ENCODE assay signal across 18 mouse cellular contexts in the genomic region with DNA sequence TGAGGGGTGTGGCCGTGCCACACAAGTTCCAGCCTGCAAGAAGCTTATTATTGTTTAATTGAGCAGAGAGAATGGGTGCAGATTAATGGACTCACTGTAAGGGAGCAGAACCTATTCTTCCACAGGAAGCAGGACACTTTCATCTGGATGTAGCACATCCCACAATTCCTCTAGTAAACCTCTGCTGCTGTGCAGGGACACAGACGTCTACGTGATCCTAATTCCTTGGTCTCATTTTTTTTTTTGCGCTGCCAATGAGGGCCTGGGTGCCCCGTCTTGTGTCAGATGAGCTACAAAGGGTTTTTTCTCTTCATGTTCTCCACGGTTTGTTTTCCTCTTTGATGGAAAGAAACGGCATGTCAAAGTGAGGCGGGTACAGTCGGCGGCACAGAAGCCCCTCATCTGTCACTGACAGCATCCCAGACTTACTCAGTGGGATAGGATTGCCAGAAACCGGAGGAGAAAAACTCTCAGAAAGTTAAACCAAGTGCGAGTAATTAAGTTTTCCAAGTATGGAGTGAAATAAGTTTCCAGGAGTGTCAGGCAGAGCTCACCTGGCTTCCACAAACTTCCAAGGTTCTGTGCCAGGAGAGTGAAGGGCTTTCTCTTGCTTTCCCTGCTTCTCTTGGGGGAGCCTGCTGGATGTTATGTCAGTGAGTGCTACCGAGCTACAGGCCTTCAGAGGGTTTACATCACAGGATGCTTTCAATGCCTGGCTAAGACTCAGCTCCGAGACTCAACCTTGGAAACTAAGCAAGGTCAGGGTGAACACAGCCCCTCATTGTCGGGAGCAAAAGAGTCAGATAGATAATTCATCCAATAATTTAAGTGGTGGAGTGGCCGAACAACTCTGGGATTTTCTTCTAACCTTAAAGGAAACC.
DNase-seq lines count a peak whose midpoint lies in the region; ATAC-seq and TF ChIP-seq lines count a peak whose summit lies in the region.
"Had no signal": no experiment of that assay in that cellular context is flagged by ENCODE, and none has a peak within 500 bp of the region (broad histone marks: within the 10 kb centered on the region; RNA-seq: fewer than 3 reads in every experiment).

No protein-coding gene starts in this region.

- H3K9me3 ChIP-seq in forebrain, embryonic 16.5 days (ENCODE audit: control insufficient read depth, low read length): no peaks in the 10 kb centered on the region
- no peaks in the 10 kb centered on the region for H3K9me3 ChIP-seq in forebrain, embryonic 15.5 days
- 0 out of 2 replicates have a peak, but pooled peaks cover 5% of the 10 kb centered on the region for H3K9me3 ChIP-seq in hindbrain, embryonic 12.5 days (replicated peaks)
- no peaks in the 10 kb centered on the region for H3K9me3 ChIP-seq in midbrain, embryonic 14.5 days (ENCODE audit: control insufficient read depth, low read length)
- H3K9me3 ChIP-seq: embryonic facial prominence, embryonic 13.5 days; stomach, embryonic 15.5 days had no signal

- peak; percentile 58 for DNase-seq in brain, embryonic 14.5 days (ENCODE audit: low read depth)
- DNase-seq in midbrain, embryonic 14.5 days: peak; percentile 41
- DNase-seq in ovary, postnatal 10 days (ENCODE audit: low spot score): no peak
- no peak for DNase-seq in cerebellum, postnatal 36 days
- no peak for DNase-seq in right cerebral cortex, adult 18-20 months
- DNase-seq: adrenal gland, adult 2 months; cerebellum, adult 11-12 months; cerebellum, postnatal 25 days; kidney, adult 9 months; kidney, postnatal 36 days; lung, adult 18-20 months; spleen, adult 18-20 months had no signal

- no peak overlapping the region for H3K27ac ChIP-seq in forebrain, embryonic 16.5 days (ENCODE audit: low read length)
- H3K27ac ChIP-seq in forebrain, embryonic 15.5 days (replicated peaks): no peak overlapping the region
- peak overlapping the region; percentile 40; the same call in 1 of the 2 replicates for H3K27ac ChIP-seq in hindbrain, embryonic 12.5 days
- no peak overlapping the region for H3K27ac ChIP-seq in midbrain, embryonic 14.5 days (replicated peaks; ENCODE audit: low read depth, low read length)
- H3K27ac ChIP-seq: embryonic facial prominence, embryonic 13.5 days; heart, embryonic 15.5 days; stomach, embryonic 15.5 days had no signal

- peak overlapping the region; percentile 8; the same call in 1 of the 2 replicates for H3K4me2 ChIP-seq in forebrain, embryonic 16.5 days (ENCODE audit: low read length)
- H3K4me2 ChIP-seq in forebrain, embryonic 15.5 days (replicated peaks): no peak overlapping the region
- no peak overlapping the region for H3K4me2 ChIP-seq in hindbrain, embryonic 12.5 days (replicated peaks)
- H3K4me2 ChIP-seq in midbrain, embryonic 14.5 days (ENCODE audit: low read length): no peak overlapping the region
- H3K4me2 ChIP-seq: embryonic facial prominence, embryonic 13.5 days; heart, embryonic 15.5 days; stomach, embryonic 15.5 days had no signal

- no peak for TF ChIP-seq POLR2A in brain, embryonic 14.5 days (IDR thresholded peaks at IDR 0.05; ENCODE audit: borderline replicate concordance, extremely low read depth, insufficient read depth, insufficient read length, poor library complexity, severe bottlenecking)

- no peak overlapping the region for H3K4me3 ChIP-seq in forebrain, embryonic 16.5 days (replicated peaks; ENCODE audit: low read length)
- no peak overlapping the region for H3K4me3 ChIP-seq in forebrain, embryonic 15.5 days
- H3K4me3 ChIP-seq in hindbrain, embryonic 12.5 days: no peak overlapping the region
- no peak overlapping the region for H3K4me3 ChIP-seq in midbrain, embryonic 14.5 days (replicated peaks; ENCODE audit: low read depth, low read length)
- H3K4me3 ChIP-seq: embryonic facial prominence, embryonic 13.5 days; heart, embryonic 15.5 days; stomach, embryonic 15.5 days had no signal

- no peak overlapping the region for H3K9ac ChIP-seq in forebrain, embryonic 16.5 days (replicated peaks; ENCODE audit: low read depth, low read length)
- H3K9ac ChIP-seq in forebrain, embryonic 15.5 days (replicated peaks): no peak overlapping the region
- no peak overlapping the region; the same call in 1 of the 2 replicates for H3K9ac ChIP-seq in hindbrain, embryonic 12.5 days
- H3K9ac ChIP-seq in midbrain, embryonic 14.5 days (replicated peaks; ENCODE audit: low read length): no peak overlapping the region
- H3K9ac ChIP-seq: embryonic facial prominence, embryonic 13.5 days; heart, embryonic 15.5 days; stomach, embryonic 15.5 days had no signal

- TF ChIP-seq CTCF in brain, embryonic 14.5 days (IDR thresholded peaks at IDR 0.05; ENCODE audit: borderline replicate concordance, extremely low read depth, insufficient read depth, insufficient read length): no peak

- H3K4me1 ChIP-seq in forebrain, embryonic 16.5 days (replicated peaks; ENCODE audit: control insufficient read depth, insufficient read depth, low read length): peaks cover 17% of the 10 kb centered on the region
- H3K4me1 ChIP-seq in forebrain, embryonic 15.5 days: peaks cover 22% of the 10 kb centered on the region
- peaks cover 30% of the 10 kb centered on the region for H3K4me1 ChIP-seq in hindbrain, embryonic 12.5 days
- H3K4me1 ChIP-seq in midbrain, embryonic 14.5 days (ENCODE audit: control insufficient read depth, insufficient read depth, low read length): peaks cover 6% of the 10 kb centered on the region; the same call in 1 of the 2 replicates
- H3K4me1 ChIP-seq: heart, embryonic 15.5 days; stomach, embryonic 15.5 days had no signal

- WGBS in forebrain, embryonic 16.5 days: 36% methylated on average over 16 of the region's 16 CpGs
- WGBS in forebrain, embryonic 15.5 days: 35% methylated on average over 16 of the region's 16 CpGs
- 25% methylated on average over 16 of the region's 16 CpGs for WGBS in hindbrain, embryonic 12.5 days
- WGBS in midbrain, embryonic 14.5 days: 32% methylated on average over 16 of the region's 16 CpGs

- H3K36me3 ChIP-seq in forebrain, embryonic 16.5 days (ENCODE audit: control insufficient read depth, insufficient read depth): no peaks in the 10 kb centered on the region
- H3K36me3 ChIP-seq in forebrain, embryonic 15.5 days: no peaks in the 10 kb centered on the region
- H3K36me3 ChIP-seq in hindbrain, embryonic 12.5 days: no peaks in the 10 kb centered on the region
- no peaks in the 10 kb centered on the region for H3K36me3 ChIP-seq in midbrain, embryonic 14.5 days (ENCODE audit: control insufficient read depth, insufficient read depth, low read length)
- H3K36me3 ChIP-seq: embryonic facial prominence, embryonic 13.5 days; heart, embryonic 15.5 days; stomach, embryonic 15.5 days had no signal

- no peaks in the 10 kb centered on the region for H3K27me3 ChIP-seq in forebrain, embryonic 16.5 days (replicated peaks; ENCODE audit: control insufficient read depth, insufficient read depth, low read length)
- no peaks in the 10 kb centered on the region for H3K27me3 ChIP-seq in forebrain, embryonic 15.5 days
- no peaks in the 10 kb centered on the region; the same call in 1 of the 2 replicates for H3K27me3 ChIP-seq in hindbrain, embryonic 12.5 days
- no peaks in the 10 kb centered on the region for H3K27me3 ChIP-seq in midbrain, embryonic 14.5 days (ENCODE audit: control insufficient read depth, insufficient read depth, low read length)
- H3K27me3 ChIP-seq: embryonic facial prominence, embryonic 13.5 days; heart, embryonic 15.5 days; stomach, embryonic 15.5 days had no signal

- ATAC-seq in forebrain, embryonic 16.5 days: no peak
- no peak for ATAC-seq in forebrain, embryonic 15.5 days (replicated peaks)
- ATAC-seq in hindbrain, embryonic 12.5 days (ENCODE audit: low FRiP score): peak; percentile 57
- no peak for ATAC-seq in midbrain, embryonic 14.5 days (ENCODE audit: low FRiP score, low TSS enrichment)

Comparison
In these comparisons a context has a peak if more than half of its experiments do, and no peak if none do; other contexts are left out.
1. DNase-seq: peak in brain, embryonic 14.5 days (single experiment) and midbrain, embryonic 14.5 days (single experiment); none in ovary, postnatal 10 days (single experiment), cerebellum, postnatal 36 days (0 of 2) and right cerebral cortex, adult 18-20 months (single experiment).